Mouse (Mus musculus) induced T-regulatory cell, adult 2 months (primary cell): ENCODE data around the gene Nxpe5.
"Not testable (repeated sequence)": the region's sequence is repeated elsewhere in the genome, so short reads cannot be mapped to it uniquely, and the experiment has no call there.

Source experiments
- DNase-seq: peaks from one replicate; pipeline ENCODE4 v3.0.0-alpha.2; 2012; ENCODE audit warnings: low read depth

Nxpe5 gene

DNA sequence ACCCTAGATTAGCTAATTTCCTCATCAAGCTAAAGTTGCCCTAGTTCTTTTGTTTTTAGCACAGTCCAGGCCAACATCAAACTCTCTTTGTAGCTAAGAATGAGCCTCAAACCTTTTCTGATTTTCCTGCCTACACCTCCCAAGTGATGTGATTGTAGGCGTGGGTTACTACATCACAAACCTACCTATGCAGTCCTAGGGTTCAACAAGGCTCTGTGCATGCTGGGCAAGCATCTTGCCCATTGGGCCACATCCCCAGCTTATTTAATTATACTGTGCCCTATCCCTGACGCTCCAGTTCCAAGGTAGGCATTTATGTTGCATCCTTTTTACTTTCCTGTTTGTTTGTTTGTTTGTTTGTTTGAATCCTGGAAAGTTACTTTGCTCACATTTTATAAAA is at the start of gene Nxpe5:
Gene Nxpe5, plus strand, starts transcription at position 199 of the 400 bp plus-strand sequence.
- DNase-seq: no peak

DNA sequence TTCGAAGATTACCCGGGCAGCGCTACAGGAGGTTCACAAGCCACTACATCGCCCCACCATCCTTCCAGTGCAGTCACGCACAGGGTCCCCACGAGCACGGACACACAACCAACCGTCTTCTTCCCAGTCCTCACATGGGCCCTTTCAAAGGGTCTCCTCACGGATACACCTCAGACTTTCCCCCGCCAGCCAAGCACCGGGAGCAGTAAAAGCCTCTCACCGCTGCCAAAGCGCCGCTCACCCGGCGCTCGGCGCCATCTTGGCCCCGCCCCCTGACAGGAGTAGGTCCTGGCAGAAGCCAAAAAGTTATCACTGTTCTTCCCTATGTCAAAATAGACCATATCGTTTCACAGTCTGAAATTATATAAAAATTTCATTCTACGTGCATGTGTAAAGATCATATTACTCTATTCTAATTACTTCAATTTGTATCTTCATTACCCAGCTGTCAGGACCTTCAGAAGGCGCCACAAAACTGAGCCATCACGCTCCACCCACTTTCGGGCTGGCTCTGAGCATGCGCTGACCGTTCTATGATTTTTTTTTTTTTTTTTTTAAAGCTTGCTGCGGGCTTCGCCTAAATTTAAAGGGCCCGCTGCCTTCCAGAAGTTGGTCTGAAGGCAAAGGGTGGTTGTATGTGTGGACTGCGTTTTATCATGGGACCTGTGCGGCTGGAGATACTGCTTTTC is 38.6 kb upstream of the Nxpe5 start, which contains the start of the genes Taf6 and Cnpy4:
Gene Taf6, minus strand, starts transcription at position 502 of the 689 bp plus-strand sequence.
Gene Cnpy4, plus strand, starts transcription at position 536 of the 689 bp plus-strand sequence.
- DNase-seq: peak; percentile 97

DNA sequence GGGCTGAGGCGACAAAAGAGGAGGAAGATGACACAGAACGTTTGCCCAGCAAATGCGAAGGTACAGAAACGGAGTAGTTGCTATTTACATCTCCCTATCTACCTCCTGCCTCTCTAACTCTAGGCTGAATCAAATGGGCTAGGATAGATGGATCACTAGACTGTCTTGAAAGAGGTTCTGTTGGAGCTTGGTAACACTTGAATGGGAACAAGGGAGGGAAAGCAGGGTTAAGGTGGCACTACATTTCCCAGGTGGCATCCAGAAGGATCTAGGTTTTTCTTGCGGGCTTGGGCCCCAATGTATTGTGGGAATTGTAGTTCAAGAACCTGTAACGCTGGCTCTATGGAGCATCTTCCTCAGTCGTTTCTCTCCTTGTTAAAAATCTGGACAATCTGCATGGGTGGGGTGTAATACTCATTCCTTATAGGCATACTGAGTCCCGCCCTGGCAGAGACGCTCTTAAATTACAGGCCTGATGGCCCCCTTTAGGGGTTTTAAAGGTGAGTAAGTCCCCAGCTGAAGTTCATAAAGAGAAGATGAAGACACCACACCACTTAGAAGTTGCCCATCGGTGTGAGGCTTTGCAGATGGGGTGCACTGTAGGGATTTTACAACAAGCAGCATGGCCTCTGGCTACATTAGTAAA is 37.9 kb upstream of the Nxpe5 start:
- DNase-seq: peak; percentile 90

DNA sequence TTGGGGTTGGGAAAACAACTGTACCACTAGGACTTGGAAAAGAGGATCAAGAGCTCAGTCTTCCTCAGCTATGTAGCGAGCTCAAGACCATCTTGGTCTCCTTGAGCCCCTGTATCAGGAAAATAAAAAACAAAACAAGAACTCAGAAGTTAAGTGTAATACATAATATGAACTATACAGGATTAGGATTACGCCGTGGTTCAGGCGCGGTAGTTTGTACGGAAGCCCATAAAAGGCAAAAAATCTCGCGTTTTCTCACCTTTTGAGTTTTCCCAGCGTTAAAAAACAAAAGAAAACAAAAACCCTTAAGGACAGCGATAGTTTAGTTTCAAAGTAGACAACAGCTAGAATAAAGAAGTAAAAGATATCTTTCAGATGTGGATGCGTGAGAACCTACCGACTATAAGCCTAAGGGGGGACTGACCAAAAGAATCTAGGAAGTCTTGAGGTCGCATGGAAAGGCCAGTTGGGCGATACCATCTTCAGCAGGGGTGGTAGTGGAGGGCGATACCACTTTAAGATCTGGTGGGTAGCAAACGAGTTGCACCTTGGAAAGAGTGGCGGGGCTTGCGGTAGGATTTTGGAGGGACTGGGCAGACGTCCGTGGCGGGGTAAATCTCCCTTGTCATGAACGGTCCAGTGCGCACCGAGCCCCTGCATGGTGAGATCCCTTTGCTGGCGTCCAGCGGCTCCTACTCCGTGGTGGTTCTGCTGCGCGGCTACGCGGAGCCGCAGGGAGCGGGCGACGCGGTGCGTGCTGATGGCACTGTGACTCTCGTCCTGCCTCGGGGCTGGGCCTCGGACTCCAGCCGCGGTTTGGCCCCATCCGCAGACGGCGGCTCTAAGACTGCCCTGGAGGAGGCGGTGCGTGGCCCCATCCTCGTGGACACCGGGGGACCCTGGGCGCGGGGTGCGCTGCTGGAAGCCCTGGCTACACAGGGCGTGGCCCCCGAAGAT is 31.6 kb upstream of the Nxpe5 start, which contains the start of gene Mblac1:
Gene Mblac1, plus strand, starts transcription at position 544 of the 957 bp plus-strand sequence.
- DNase-seq: peak; percentile 88

DNA sequence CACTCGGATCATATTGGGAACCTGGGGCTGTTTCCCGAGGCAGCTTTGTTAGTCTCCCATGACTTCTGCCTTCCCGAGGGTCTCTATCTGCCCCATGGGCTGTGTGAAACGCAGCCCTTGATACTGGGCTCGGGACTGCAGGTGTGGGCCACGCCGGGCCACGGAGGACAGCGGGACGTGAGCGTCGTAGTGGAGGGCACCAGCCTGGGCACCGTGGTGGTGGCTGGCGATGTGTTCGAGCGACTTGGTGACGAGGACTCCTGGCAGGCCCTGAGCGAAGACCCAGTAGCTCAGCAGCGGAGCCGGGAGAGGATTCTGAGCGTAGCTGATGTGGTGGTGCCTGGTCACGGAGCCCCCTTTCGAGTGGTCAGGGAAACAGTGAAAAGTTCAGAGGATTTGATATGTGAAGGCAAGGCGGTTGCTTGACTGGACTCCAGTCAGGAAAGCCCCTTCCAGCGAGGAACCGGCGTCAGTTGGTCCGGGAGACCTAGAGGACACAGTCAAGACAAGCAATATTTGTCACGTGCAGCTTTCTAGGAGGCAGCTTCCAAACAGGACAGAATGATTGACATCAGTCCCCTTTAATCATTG is 30.8 kb upstream of the Nxpe5 start:
- peak; percentile 26 for DNase-seq

DNA sequence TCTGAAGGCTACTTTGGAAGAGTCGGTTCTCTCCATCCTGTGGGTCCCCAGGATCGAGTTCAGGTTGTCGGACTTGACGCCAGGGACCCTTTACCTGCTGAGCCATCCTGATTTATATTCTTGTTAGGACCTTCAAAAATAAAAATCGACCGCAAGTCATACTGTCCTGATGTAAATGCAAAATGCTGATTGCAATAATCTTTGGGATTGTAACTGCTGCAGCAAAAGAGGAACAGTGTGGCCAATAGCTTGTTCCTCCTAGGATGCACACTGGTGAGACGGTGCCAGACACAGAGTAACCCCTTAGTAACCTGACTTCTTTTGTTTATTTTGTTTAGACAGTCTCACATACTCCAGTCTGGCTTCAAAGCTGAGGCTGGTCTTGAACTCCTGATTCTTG is 30.2 kb upstream of the Nxpe5 start:
- no peak for DNase-seq

DNA sequence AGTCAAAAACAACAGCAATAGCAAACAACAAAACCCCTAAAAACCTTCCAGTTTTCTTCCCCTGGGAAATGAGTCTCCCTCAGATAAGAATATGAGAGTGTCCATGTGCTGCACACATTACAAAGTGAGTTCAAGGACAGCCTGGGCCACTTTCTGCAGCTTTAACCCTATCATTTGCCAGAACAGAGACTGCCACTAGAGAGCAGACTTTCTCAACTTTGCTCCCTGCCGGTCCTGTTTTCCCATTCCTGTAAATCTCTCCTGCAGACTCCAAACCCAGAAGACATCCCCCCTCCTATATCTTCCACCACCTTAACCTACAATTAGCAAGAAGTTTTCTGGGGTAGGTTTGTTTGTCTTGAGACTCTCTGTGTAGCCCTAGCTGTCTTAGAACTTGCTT is 26.1 kb upstream of the Nxpe5 start:
- peak; percentile 21 for DNase-seq

DNA sequence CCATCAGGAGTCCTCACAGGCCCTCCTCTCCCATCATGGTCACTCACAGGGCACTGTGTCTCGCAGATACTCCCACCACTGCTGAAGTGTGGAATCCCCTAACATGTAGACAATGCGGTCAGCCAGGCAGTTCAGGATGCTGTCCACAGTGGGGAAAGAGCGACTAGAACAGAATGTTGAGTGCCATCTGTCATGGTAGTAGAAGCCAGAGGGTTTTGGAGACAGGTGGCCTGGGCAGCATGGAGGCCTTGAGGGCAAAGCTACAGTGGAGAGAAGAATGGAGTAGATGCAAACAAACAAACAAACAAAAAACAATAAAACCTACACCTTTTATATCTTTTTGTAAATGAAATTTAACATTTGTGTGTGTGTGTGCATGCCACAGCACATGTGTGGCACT is 23.6 kb upstream of the Nxpe5 start:
- DNase-seq: no peak

DNA sequence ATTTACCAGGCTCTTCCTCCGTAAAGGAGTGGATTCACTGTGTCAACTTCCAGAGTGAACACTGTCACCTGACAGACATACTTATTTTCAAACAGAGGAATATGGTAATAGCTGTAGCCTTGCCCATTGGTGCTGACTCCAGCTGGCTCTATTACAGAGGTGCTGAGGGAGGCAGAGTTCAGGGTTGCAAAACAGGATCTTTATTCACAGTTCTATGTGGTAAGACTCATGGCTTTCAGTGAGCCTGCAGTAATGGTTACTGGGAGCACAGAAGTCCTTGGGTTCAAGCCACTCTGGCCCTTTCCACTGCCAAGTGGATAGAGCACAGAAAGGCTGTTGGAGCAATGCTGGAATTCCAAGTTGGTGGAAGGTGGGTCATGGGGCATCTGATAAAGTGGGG is 18.4 kb upstream of the Nxpe5 start:
- DNase-seq: no peak

DNA sequence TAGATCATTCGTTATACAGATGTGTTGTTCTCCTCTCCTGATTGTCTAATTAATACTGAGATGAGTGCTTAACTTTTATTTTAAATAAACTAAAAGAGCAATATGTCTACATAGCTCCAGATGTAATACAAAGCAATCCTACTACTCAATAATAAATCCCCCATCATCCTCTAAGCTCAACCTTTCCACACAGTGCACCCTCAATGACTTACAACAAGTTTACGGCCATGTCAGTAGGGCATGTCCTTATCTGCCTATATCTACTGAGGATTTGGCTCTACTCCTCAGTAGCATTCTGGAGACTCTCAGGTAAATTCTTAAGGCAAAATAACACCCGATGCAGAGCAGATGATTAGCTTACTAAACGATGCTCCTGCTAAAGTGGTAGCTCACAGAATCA is 17.8 kb upstream of the Nxpe5 start:
- DNase-seq: no peak

DNA sequence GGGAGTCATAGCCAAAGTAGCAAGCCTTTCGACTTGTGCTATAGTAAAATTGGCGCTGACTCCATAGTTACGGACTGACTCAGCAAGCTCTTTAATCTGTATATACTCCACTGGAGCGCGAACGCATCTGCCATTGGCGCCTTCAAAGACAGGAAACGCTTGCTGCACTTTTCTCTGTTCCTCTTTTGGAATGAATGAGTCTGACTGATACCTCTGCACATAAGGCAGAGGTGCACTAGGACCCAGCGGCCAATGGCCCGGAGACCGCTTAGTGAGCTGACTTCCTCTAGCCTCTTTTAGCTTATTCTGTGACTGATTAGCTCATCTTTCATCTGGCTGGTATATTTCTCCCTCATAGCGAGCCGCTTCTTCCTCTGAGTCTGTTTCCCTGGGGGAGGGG is 9.1 kb upstream of the Nxpe5 start:
- DNase-seq: not testable (repeated sequence)

DNA sequence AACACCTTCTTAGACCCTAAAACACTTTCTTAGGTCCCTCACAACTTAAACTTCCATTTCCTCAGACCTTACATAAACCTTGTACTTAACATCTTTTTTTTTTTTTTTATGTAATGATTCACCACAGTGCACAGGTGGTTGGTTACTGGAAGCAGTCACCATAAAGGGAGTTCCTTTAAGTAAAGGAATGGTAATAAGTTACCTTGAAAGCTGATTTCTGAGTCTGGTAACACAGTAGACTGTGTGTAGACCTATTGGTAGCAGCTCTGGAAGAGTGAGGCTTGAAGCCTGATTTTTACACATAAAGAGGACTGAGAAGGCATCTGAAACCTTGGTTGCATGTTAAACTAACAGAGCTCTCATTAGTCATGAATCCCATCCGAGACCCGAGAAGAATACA is 5.8 kb upstream of the Nxpe5 start:
- no peak for DNase-seq

DNA sequence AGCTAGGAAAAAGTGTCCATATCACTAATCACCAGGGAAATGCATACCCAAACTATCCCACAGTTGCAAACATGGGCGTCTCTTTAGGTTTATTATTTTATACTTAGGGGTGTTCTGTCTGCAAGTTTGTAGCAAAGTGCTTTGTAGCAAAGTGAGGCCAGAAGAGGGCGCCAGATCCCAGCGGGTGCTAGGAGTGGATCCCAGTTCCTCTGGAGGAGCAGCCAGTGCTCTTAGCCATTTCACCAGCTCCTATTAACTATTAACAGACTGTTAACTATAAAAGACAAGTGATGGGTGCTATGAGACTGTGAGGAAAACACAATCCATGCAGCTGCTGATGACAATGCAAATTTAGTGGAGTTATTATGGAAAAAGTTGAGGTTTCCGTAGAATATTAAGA is 3.6 kb upstream of the Nxpe5 start:
- peak; percentile 78 for DNase-seq

DNA sequence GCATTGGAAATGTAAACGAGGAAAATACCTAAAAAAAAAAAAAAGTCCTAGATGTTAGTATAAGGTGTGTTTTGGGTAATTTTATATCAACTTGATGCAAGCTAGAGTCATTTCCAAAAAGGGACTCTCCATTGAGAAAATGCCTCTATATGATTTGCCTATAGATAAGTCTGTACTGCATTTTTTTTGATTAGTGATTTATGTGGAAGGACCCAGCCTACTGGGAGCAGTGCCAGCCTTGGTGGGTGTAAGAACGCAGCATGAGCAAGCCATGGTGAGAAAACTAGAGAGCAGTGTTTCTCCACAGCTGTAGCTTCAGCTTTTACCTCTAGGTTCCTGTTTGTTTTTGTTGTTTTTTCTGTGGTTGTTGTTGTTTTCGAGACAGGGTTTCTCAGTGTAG is 2.4 kb upstream of the Nxpe5 start:
- DNase-seq: no peak

DNA sequence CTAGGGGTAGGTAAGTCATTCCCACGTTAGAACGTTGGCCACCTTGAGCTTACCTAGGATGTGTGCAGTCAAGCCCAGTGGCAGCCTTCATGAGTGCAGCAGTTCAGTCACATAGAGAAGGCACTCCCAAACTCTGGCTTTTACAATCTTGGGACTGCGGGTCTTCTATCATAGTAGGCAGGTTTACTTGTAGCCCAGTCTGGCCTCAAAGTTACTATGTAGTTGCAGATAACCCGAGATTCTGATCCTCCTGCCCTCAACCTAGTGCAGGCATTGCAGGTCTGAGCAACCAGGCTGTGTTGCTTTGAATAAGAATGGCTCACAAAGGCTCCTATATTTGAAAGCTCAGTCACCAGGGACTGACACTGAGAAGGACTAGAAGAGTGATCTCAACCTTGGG is 793 bp downstream of the Nxpe5 start:
- DNase-seq: no peak

DNA sequence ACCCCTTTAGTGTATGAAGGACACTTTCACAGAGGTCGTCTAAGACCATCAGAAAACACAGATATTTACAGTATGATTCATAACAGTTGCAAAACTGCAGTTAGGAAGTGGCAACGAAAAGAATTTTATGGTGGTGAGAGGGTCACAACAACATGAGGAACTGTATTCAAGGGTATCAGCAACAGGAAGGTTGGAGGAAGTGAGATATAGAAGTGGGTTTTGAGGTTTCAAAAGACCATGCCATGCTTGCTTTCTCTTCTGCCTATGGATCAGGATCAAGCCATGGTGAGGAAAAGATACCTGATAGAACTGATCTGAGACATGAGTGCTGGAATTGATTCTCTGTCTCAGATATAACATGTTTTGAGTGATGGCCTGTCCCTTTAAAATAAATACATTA is 1.7 kb downstream of the Nxpe5 start:
- no peak for DNase-seq

DNA sequence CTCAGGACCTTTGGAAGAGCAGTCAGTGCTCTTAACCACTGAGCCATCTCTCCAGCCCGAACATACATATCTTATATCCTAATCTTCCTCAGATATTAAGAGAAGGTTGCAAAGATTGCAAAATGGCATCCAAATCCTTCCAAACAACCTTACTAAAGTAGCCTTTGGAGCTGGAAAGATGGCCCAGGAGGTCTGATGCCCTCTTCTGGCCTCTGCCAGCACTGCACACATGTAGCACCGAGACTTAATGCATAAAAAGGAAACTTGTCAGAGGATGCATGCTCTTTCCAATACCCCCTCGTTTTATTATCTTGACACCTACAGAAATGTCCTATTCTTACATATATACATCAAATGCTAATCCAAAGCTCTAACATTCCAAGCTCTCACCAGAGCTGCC is 2.3 kb downstream of the Nxpe5 start:
- peak; percentile 52 for DNase-seq

DNA sequence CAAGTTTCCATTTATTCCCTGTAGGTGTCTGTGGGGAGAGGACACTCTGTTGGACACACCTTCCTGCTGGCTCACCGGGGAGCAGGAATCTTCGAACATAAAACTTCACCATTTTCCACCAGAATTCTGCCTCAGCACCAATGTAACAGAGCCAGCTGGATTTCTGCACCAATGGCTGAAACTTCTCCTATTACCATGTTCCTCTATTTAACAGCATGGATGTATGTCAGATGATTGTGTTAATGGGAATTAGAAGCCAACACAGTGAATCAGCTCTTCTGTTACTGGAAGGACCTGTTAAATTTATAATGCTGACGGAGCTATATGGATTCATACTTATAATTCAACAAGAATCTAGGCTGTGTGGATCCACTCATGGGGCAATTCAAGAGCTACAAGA is 3.8 kb downstream of the Nxpe5 start:
- no peak for DNase-seq

DNA sequence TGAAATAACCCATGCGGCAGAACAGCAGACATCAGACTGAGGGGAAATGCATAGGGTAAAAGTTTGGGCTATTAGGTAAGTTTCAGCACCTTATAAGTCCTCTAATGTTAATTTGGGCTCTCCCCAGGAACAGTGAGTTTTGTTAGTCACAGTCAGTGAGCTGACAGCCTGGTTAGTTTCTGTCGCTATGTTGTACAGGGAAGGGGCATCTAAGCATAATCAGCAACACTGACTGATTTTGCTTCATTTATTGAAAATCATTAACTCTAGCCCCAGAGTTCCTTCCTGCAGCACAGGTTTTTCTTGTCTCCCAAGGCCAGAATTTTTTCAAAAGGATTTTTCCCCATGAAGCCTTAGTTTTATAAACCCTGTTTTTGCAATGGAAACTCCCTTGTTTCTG is 8.1 kb downstream of the Nxpe5 start:
- no peak for DNase-seq

DNA sequence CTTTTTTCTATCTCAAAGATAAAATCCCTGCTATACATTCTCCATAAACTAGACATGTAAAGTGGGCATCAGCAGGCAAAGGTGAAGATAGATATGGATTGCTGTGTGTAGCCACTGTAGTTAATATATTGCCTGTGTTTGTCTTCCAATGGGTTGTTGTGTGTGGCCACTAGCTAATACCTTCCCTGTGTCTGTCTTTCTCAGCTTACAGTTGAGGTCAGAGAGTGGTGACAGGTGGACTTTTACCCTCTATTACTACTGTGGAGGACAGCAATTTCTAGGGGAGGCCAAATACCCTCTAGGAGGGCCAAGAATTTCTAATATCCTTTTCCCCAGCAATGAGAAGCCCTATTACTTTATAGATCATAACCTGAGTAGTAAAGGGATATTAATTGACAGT is 8.5 kb downstream of the Nxpe5 start:
- DNase-seq: no peak

DNA sequence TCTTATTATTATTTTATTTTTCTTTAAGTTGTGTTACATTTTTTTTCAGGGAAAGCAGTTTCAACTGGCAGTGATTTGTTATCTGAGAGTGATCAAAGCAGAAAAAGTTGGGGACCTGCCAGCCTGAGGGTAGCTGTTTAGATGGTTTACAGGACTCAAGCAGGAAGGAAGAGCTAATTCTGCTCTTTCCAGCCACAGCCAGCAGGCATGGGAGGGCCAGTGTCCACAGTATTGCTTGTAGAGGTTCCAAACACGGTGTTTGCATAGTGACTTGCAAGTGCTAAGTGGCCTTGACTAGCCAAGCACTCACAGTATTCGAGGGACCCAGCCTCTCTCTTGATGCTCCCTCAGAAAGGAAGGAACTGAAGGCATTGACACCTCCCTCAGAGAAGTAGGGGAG is 15.8 kb downstream of the Nxpe5 start:
- DNase-seq: no peak

DNA sequence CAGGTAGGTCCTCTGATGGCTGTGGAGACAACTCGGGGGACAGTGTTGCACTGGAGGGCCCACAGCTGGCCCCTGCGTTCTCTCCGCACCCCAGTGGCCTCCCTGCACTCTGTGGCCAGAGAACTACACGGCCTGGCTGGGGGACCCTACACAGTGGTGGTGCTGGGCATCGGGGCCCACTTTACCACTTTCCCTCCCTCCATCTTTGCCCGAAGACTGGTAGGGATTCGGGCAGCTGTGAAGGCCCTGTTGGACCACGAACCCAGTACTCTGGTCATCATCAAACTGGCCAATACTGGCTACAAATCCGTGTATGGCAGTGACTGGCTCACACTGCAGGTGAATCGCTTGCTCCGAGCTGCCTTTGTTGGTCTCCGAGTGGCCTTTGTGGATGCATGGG is 25.4 kb downstream of the Nxpe5 start:
- DNase-seq: no peak
